Mouse (Mus musculus) liver, embryonic 16.5 days (tissue): ENCODE results near the gene Atp10a. TPM values are rescaled to one million over a fixed set of nuclear protein-coding genes. Genes with fewer than 3 reads are reported as not detected.

Experiments
- ATAC-seq: fragments of 200-750 bp; cut with Nextera tagmentation; 2 replicates; pipeline ENCODE4 v1.8.0; 2017; ENCODE audit warnings: low read depth, mild to moderate bottlenecking, moderate number of reproducible peaks, moderate library complexity
- H3K27ac ChIP-seq: fragments of 300-500 bp; sonication (generic); 2 replicates; pipeline ENCODE4 v1.5.1; 2014; ENCODE audit warnings: mild to moderate bottlenecking, low read length
- H3K27me3 ChIP-seq: fragments of 300-500 bp; sonication (generic); 2 replicates; pipeline ENCODE4 v1.6.1; 2014; ENCODE audit warnings: low read depth, low read length, mixed read lengths; ENCODE audit not compliant: control insufficient read depth, insufficient read depth
- H3K36me3 ChIP-seq: fragments of 300-500 bp; sonication (generic); 2 replicates; pipeline ENCODE4 v1.6.1; 2014; ENCODE audit warnings: mild to moderate bottlenecking; ENCODE audit not compliant: control insufficient read depth, insufficient read depth
- H3K4me1 ChIP-seq: fragments of 300-500 bp; sonication (generic); 2 replicates; pipeline ENCODE4 v1.6.1; 2014; ENCODE audit warnings: low read depth, low read length, mixed read lengths; ENCODE audit not compliant: control insufficient read depth
- H3K4me2 ChIP-seq: fragments of 300-500 bp; sonication (generic); 2 replicates; pipeline ENCODE4 v1.6.1; 2014; ENCODE audit warnings: low read depth, low read length, mixed read lengths
- H3K4me3 ChIP-seq: fragments of 300-500 bp; sonication (generic); 2 replicates; pipeline ENCODE4 v1.5.1; 2014; ENCODE audit warnings: low read depth, mild to moderate bottlenecking, low read length
- H3K9ac ChIP-seq: fragments of 300-500 bp; sonication (generic); 2 replicates; pipeline ENCODE4 v1.6.1; 2014; ENCODE audit warnings: low read depth, low read length
- H3K9me3 ChIP-seq: fragments of 300-500 bp; sonication (generic); replicated peaks from 2 replicates; pipeline ENCODE4 v1.6.1; 2016; ENCODE audit warnings: low read length; ENCODE audit not compliant: control insufficient read depth
- WGBS: fragments of 180-500 bp; shearing (Covaris S2); extraction: QIAGEN DNeasy Blood & Tissue Kit; methylation state at CpG from one replicate; pipeline ENCODE4 v1.1.7; 2014; ENCODE audit not compliant: insufficient replicate concordance; 5-methylcytosine and 5-hydroxymethylcytosine counted together
- polyA plus RNA-seq: library from polyadenylated mRNA; unstranded; fragments of >200 nt; fragmentation: Nextera tagmentation; extraction: Ambion mirVana; gene quantifications from 2 replicates; pipeline ENCODE4 v1.2.1, GENCODE M21; 2015

The Atp10a gene
- polyA plus RNA-seq, 1 experiment from 2014 or later: 0.52 TPM

- H3K4me2 ChIP-seq: no peak overlapping the region
- no peak for ATAC-seq
- H3K4me3 ChIP-seq: no peak overlapping the region
- H3K27me3 ChIP-seq: no peaks in the 10 kb centered on the region
- no peak overlapping the region for H3K9ac ChIP-seq
- no peak overlapping the region for H3K27ac ChIP-seq
- no peaks in the 10 kb centered on the region for H3K36me3 ChIP-seq
- WGBS: 45% methylated on average over 1 of the region's 1 CpGs
- H3K4me1 ChIP-seq: no peaks in the 10 kb centered on the region
- no peaks in the 10 kb centered on the region for H3K9me3 ChIP-seq
Measured at GRCm38 (mm10) chr7:58647404-58647803, 8.6 kb upstream of the Atp10a start.

- no peaks in the 10 kb centered on the region for H3K9me3 ChIP-seq
- H3K4me1 ChIP-seq: peaks cover 3% of the 10 kb centered on the region; the same call in 1 of the 2 replicates
- H3K4me3 ChIP-seq: peak overlapping the region; percentile 63
- no peaks in the 10 kb centered on the region for H3K36me3 ChIP-seq
- peak overlapping the region; percentile 47 for H3K9ac ChIP-seq
- peak overlapping the region; percentile 75 for H3K4me2 ChIP-seq
- peaks cover 10% of the 10 kb centered on the region for H3K27me3 ChIP-seq
- peak; percentile 83 for ATAC-seq
- WGBS: under 1% methylated on average over 77 of the region's 81 CpGs
- no peak overlapping the region for H3K27ac ChIP-seq
Measured at GRCm38 (mm10) chr7:58657913-58658789, 2.2 kb downstream of the Atp10a start.

GRCm38 (mm10) chr7:58658790-58659405 lies 2.9 kb downstream of the Atp10a start:
- peaks cover 3% of the 10 kb centered on the region; the same call in 1 of the 2 replicates for H3K4me1 ChIP-seq
- H3K9ac ChIP-seq: no peak overlapping the region; the same call in 1 of the 2 replicates
- peak overlapping the region; percentile 63 for H3K4me3 ChIP-seq
- no peaks in the 10 kb centered on the region for H3K36me3 ChIP-seq
- no peaks in the 10 kb centered on the region for H3K9me3 ChIP-seq
- peaks cover 10% of the 10 kb centered on the region for H3K27me3 ChIP-seq
- peak overlapping the region; percentile 75 for H3K4me2 ChIP-seq
- 18% methylated on average over 14 of the region's 14 CpGs for WGBS
- no peak overlapping the region for H3K27ac ChIP-seq
- no peak for ATAC-seq

GRCm38 (mm10) chr7:58660046-58660445 lies 4.1 kb downstream of the Atp10a start:
- no peak overlapping the region for H3K4me2 ChIP-seq

GRCm38 (mm10) chr7:58660665-58661064 lies 4.7 kb downstream of the Atp10a start:
- H3K4me3 ChIP-seq: no peak overlapping the region
- H3K27ac ChIP-seq: no peak overlapping the region
- no peak overlapping the region for H3K4me2 ChIP-seq
- no peaks in the 10 kb centered on the region for H3K9me3 ChIP-seq
- ATAC-seq: no peak
- peaks cover 3% of the 10 kb centered on the region; the same call in 1 of the 2 replicates for H3K4me1 ChIP-seq
- peaks cover 10% of the 10 kb centered on the region for H3K27me3 ChIP-seq
- 72% methylated on average over 5 of the region's 5 CpGs for WGBS
- H3K9ac ChIP-seq: no peak overlapping the region
- no peaks in the 10 kb centered on the region for H3K36me3 ChIP-seq

More at GRCm38 (mm10) chr7:58660046-58660445, 4.1 kb downstream of the Atp10a start:
- Histone ChIP-seq H3K36me3 (no peaks in the 10 kb centered on the region), H3K4me1 (peaks cover 3% of the 10 kb centered on the region; the same call in 1 of the 2 replicates), H3K9me3 (no peaks in the 10 kb centered on the region), H3K9ac (no peak overlapping the region), H3K27me3 (peaks cover 10% of the 10 kb centered on the region), H3K27ac (no peak overlapping the region), H3K4me3 (no peak overlapping the region)
- no peak for ATAC-seq

GRCm38 (mm10) chr7:58661076-58661475 lies 5.1 kb downstream of the Atp10a start:
- H3K36me3 ChIP-seq: no peaks in the 10 kb centered on the region
- no peak for ATAC-seq
- WGBS: 69% methylated on average over 7 of the region's 7 CpGs
- H3K4me1 ChIP-seq: peaks cover 3% of the 10 kb centered on the region; the same call in 1 of the 2 replicates
- no peak overlapping the region for H3K27ac ChIP-seq
- no peak overlapping the region for H3K4me2 ChIP-seq
- no peak overlapping the region for H3K4me3 ChIP-seq
- no peak overlapping the region for H3K9ac ChIP-seq
- peaks cover 10% of the 10 kb centered on the region for H3K27me3 ChIP-seq
- no peaks in the 10 kb centered on the region for H3K9me3 ChIP-seq

- Histone ChIP-seq H3K27ac (no peak overlapping the region), H3K4me1 (no peaks in the 10 kb centered on the region), H3K4me2 (no peak overlapping the region), H3K27me3 (no peaks in the 10 kb centered on the region), H3K36me3 (no peaks in the 10 kb centered on the region), H3K9ac (no peak overlapping the region), H3K4me3 (no peak overlapping the region), H3K9me3 (no peaks in the 10 kb centered on the region)
- no peak for ATAC-seq
- 58% methylated on average over 1 of the region's 1 CpGs for WGBS
Measured at GRCm38 (mm10) chr7:58668617-58669016, 12.7 kb downstream of the Atp10a start.

- no peak overlapping the region for H3K4me3 ChIP-seq
- H3K9me3 ChIP-seq: no peaks in the 10 kb centered on the region
- H3K27ac ChIP-seq: no peak overlapping the region
- H3K9ac ChIP-seq: no peak overlapping the region
- no peak overlapping the region for H3K4me2 ChIP-seq
- no peaks in the 10 kb centered on the region for H3K4me1 ChIP-seq
- H3K36me3 ChIP-seq: no peaks in the 10 kb centered on the region
- no peak for ATAC-seq
- H3K27me3 ChIP-seq: no peaks in the 10 kb centered on the region
- WGBS: 56% methylated on average over 3 of the region's 3 CpGs
Measured at GRCm38 (mm10) chr7:58676075-58676474, 20.1 kb downstream of the Atp10a start.
